Mouse (Mus musculus) kidney, postnatal 0 days (tissue): ENCODE measurements around the gene Gpld1. TPM values are rescaled to one million over a fixed set of nuclear protein-coding genes. Genes with fewer than 3 reads are reported as not detected.

Experiments
- ATAC-seq: fragments of 200-750 bp; cut with Nextera tagmentation; replicated peaks from 2 replicates; pipeline ENCODE4 v1.8.0; 2017; ENCODE audit warnings: low read depth, moderate number of reproducible peaks, moderate TSS enrichment, moderate library complexity; ENCODE audit not compliant: low FRiP score
- DNase-seq: peaks from one replicate; pipeline ENCODE4 v3.0.0-alpha.2; 2016; ENCODE audit warnings: low spot score
- H3K27ac ChIP-seq: fragments of 300-500 bp; sonication (generic); 2 replicates; pipeline ENCODE4 v1.5.1; 2014; ENCODE audit warnings: mild to moderate bottlenecking
- H3K27me3 ChIP-seq: fragments of 300-500 bp; sonication (generic); 2 replicates; pipeline ENCODE4 v1.6.1; 2014; ENCODE audit warnings: low read length, mixed read lengths; ENCODE audit not compliant: insufficient read depth
- H3K36me3 ChIP-seq: fragments of 300-500 bp; sonication (generic); 2 replicates; pipeline ENCODE4 v1.6.1; 2014; ENCODE audit warnings: low read length, mixed read lengths; ENCODE audit not compliant: insufficient read depth
- H3K4me1 ChIP-seq: fragments of 300-500 bp; sonication (generic); replicated peaks from 2 replicates; pipeline ENCODE4 v1.6.1; 2014; ENCODE audit warnings: antibody characterized with exemption, low read length, mixed read lengths; ENCODE audit not compliant: insufficient read depth
- H3K4me2 ChIP-seq: fragments of 300-500 bp; sonication (generic); 2 replicates; pipeline ENCODE4 v1.6.1; 2014; ENCODE audit warnings: mild to moderate bottlenecking, low read length, moderate library complexity, mixed read lengths
- H3K4me3 ChIP-seq: fragments of 300-500 bp; sonication (generic); replicated peaks from 2 replicates; pipeline ENCODE4 v1.5.1; 2014; ENCODE audit warnings: low read depth, low read length
- H3K9ac ChIP-seq: fragments of 300-500 bp; sonication (generic); 2 replicates; pipeline ENCODE4 v1.6.1; 2014; ENCODE audit warnings: low read depth, low read length
- H3K9me3 ChIP-seq: fragments of 300-500 bp; sonication (generic); replicated peaks from 2 replicates; pipeline ENCODE4 v1.6.1; 2016; ENCODE audit warnings: low read length, inconsistent platforms, mixed read lengths
- CTCF ChIP-seq: IDR thresholded peaks from 2 replicates; pipeline ENCODE4 v1.5.1; 2016; ENCODE audit warnings: antibody characterized with exemption, low read depth, mild to moderate bottlenecking, moderate library complexity
- WGBS: fragments of 180-500 bp; shearing (Covaris S2); extraction: QIAGEN DNeasy Blood & Tissue Kit; methylation state at CpG from one replicate; pipeline ENCODE4 v1.1.7; 2014; 5-methylcytosine and 5-hydroxymethylcytosine counted together
- polyA plus RNA-seq: library from polyadenylated mRNA; unstranded; fragments of >200 nt; fragmentation: Nextera tagmentation; extraction: Ambion mirVana; gene quantifications from 2 replicates; pipeline ENCODE4 v1.2.1, GENCODE M21; 2015

The Gpld1 gene
- polyA plus RNA-seq, 1 experiment from 2014 or later: 0.86 TPM

DNA sequence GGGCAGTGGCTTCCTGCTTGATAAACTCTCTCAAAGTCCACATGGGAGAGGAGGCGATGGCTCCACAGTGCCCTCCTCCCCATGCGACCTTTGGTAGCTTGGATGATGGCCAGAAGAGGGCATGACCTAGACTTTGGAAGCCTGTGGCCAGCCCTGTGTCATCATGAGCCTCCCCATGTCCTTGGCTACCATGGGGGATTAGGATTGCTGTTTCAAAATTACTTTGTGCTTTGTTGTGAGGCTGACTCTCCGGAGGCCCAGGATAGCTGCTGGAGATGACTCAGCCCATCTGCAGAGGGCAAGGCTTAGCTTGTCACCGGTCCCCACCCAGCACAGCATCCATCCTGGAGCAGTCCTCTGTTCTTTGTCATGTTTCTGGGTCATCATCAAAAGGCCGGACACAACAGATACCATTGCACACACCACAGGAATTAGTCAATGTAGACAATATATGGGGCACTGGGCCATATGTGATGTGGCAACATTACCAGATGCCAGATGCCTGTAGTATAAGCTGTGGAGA is 34.9 kb downstream of the Gpld1 start:
- no peak for TF ChIP-seq CTCF
- Histone ChIP-seq H3K4me1 (no peaks in the 10 kb centered on the region), H3K9me3 (no peaks in the 10 kb centered on the region), H3K4me3 (no peak overlapping the region), H3K27ac (no peak overlapping the region), H3K27me3 (no peaks in the 10 kb centered on the region), H3K36me3 (no peaks in the 10 kb centered on the region), H3K9ac (no peak overlapping the region), H3K4me2 (no peak overlapping the region)
- ATAC-seq (peak; percentile 80), DNase-seq (no peak)
- WGBS: 88% methylated on average over 5 of the region's 5 CpGs

- Histone ChIP-seq H3K9ac (no peak overlapping the region), H3K4me2 (no peak overlapping the region), H3K36me3 (no peaks in the 10 kb centered on the region), H3K9me3 (no peaks in the 10 kb centered on the region), H3K27me3 (no peaks in the 10 kb centered on the region), H3K4me3 (no peak overlapping the region), H3K27ac (no peak overlapping the region), H3K4me1 (no peaks in the 10 kb centered on the region)
- TF ChIP-seq CTCF: no peak
- DNase-seq (no peak), ATAC-seq (no peak)
- 81% methylated on average over 6 of the region's 6 CpGs for WGBS
These were observed 38.1 kb downstream of the Gpld1 start for GRCm38 (mm10) chr13:24981031-24981430.

DNA sequence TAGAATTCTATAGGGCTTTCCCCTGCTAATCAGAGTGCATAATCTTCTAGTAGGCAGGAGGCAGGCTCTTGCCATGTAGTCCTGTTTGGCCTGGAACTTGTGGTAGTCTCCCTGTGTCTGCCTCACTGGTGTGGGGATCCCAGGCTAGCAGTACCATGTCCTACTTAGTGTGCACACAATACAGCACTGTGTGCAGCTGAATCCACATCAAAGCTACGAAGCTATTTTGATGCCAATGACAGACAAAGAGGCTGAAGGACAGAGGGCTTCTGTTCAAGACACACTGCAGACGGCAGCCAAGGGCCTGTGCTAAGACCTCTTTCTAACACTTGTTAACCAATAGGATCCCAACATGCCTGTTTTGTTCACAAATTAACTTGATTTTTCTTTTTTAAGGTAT is 42.5 kb downstream of the Gpld1 start:
- Histone ChIP-seq H3K27ac (no peak overlapping the region), H3K4me1 (no peaks in the 10 kb centered on the region), H3K4me2 (no peak overlapping the region), H3K9ac (no peak overlapping the region), H3K36me3 (peaks cover 6% of the 10 kb centered on the region; the same call in 1 of the 2 replicates), H3K9me3 (no peaks in the 10 kb centered on the region), H3K4me3 (no peak overlapping the region), H3K27me3 (no peaks in the 10 kb centered on the region)
- no peak for TF ChIP-seq CTCF
- DNase-seq: no peak
- 84% methylated on average over 2 of the region's 2 CpGs for WGBS
- ATAC-seq: no peak

DNA sequence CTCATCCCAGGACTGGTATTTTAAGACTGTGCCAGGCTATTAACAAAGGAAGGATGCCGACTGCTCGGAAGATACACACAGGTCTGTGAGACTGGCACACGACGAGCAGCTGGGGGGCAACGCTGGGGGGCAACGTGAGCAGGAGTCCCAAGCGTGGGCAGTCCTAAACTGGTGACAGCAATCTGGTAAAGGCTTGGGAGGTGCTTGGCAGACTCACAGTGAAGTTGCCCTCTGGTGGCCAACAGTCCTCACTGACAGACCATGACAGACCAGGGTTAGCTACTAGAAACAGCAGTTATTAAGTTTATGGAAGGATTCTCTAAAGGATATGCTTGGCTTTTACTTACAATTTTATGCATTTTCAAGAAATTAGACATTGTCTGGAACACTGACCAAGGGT is 45.4 kb downstream of the Gpld1 start:
- no peak overlapping the region for H3K4me3 ChIP-seq
- H3K27me3 ChIP-seq: no peaks in the 10 kb centered on the region
- no peaks in the 10 kb centered on the region for H3K9me3 ChIP-seq
- DNase-seq (peak; percentile 80), ATAC-seq (peak; percentile 84)
- H3K9ac ChIP-seq: no peak overlapping the region
- H3K4me2 ChIP-seq: no peak overlapping the region
- no peak overlapping the region for H3K27ac ChIP-seq
- H3K36me3 ChIP-seq: peaks cover 24% of the 10 kb centered on the region; the same call in 1 of the 2 replicates
- 28% methylated on average over 7 of the region's 7 CpGs for WGBS
- H3K4me1 ChIP-seq: no peaks in the 10 kb centered on the region
- TF ChIP-seq CTCF: peak; percentile 84

DNA sequence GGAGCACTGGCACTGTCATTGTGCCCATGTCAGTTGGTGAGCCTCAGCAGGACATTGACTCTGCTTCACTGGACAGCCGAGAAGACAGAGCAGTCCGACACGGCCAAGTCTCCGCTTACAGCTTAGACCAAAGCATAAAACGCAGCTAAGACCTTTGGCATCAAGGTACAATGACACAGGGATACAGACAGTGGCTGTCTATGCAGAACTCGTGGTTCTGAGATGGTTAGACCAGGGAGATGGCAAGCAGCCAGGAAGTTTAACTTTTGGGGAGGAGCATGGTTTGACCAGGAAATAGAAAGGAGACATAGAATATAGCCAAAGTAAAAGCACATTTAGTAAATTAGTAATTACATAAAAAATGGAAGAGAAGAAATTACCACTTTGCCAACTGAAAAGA is 46.1 kb downstream of the Gpld1 start:
- DNase-seq: no peak
- Histone ChIP-seq H3K27me3 (no peaks in the 10 kb centered on the region), H3K4me3 (no peak overlapping the region), H3K9me3 (no peaks in the 10 kb centered on the region), H3K27ac (no peak overlapping the region), H3K9ac (0 out of 2 replicates have a peak overlapping the region, but pooled peaks have one; percentile 4), H3K4me1 (no peaks in the 10 kb centered on the region), H3K36me3 (peaks cover 24% of the 10 kb centered on the region; the same call in 1 of the 2 replicates), H3K4me2 (no peak overlapping the region)
- WGBS: 73% methylated on average over 6 of the region's 6 CpGs
- no peak for TF ChIP-seq CTCF
- 0 out of 2 replicates have a peak, but pooled peaks have one; percentile 21 for ATAC-seq

DNA sequence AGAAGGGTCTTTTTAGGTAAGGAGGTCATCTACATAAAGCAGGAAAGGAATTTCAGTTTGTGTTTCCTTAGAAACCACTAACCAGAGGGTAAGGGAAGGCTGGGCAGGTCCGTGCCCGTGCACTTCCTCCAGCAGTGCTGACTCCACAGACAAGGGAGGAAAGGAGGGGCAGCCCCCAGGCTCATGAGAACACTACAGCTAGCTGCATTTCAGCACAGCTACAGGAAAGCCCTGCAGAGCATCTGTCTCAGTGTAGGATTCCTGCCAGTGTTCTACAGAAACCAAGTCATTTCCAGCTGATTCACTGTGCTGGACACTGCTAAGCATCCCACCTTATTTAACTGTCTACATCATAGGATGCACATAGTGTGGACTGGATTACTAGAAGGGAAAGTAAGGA is 50.2 kb downstream of the Gpld1 start:
- no peak for TF ChIP-seq CTCF
- H3K4me2 ChIP-seq: no peak overlapping the region
- H3K4me3 ChIP-seq: no peak overlapping the region
- WGBS: 35% methylated on average over 2 of the region's 2 CpGs
- no peaks in the 10 kb centered on the region for H3K4me1 ChIP-seq
- H3K9me3 ChIP-seq: no peaks in the 10 kb centered on the region
- DNase-seq (peak; percentile 40), ATAC-seq (no peak)
- no peak overlapping the region for H3K9ac ChIP-seq
- H3K27ac ChIP-seq: 0 out of 2 replicates have a peak overlapping the region, but pooled peaks have one; percentile 8
- no peaks in the 10 kb centered on the region for H3K27me3 ChIP-seq
- H3K36me3 ChIP-seq: peaks cover 63% of the 10 kb centered on the region

DNA sequence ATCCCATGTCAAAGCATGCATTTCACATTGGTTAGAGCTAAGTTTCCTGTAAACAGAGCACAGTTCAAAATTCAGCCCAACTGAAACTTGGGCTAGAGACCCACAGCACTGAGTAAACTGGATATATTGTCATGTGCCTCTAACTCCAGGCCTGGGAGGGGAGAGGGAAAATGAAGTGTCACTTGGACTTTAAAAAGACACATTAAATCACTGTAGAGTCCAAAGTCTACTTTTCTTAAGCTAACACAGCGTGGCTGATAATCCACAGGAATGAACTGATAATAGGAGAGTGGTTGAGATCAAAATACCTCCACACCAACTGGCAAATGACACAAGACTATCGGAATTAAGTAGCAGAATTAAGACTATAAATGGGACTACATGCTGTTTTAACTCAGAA is 56.6 kb downstream of the Gpld1 start:
- peaks cover 79% of the 10 kb centered on the region for H3K36me3 ChIP-seq
- no peak for ATAC-seq
- DNase-seq: no peak
- H3K9ac ChIP-seq: no peak overlapping the region
- no peak overlapping the region for H3K4me2 ChIP-seq
- no peak for TF ChIP-seq CTCF
- no peak overlapping the region for H3K4me3 ChIP-seq
- no peaks in the 10 kb centered on the region for H3K4me1 ChIP-seq
- 87% methylated on average over 2 of the region's 2 CpGs for WGBS
- H3K27ac ChIP-seq: no peak overlapping the region
- no peaks in the 10 kb centered on the region for H3K9me3 ChIP-seq
- no peaks in the 10 kb centered on the region for H3K27me3 ChIP-seq
